In the genomic region with DNA sequence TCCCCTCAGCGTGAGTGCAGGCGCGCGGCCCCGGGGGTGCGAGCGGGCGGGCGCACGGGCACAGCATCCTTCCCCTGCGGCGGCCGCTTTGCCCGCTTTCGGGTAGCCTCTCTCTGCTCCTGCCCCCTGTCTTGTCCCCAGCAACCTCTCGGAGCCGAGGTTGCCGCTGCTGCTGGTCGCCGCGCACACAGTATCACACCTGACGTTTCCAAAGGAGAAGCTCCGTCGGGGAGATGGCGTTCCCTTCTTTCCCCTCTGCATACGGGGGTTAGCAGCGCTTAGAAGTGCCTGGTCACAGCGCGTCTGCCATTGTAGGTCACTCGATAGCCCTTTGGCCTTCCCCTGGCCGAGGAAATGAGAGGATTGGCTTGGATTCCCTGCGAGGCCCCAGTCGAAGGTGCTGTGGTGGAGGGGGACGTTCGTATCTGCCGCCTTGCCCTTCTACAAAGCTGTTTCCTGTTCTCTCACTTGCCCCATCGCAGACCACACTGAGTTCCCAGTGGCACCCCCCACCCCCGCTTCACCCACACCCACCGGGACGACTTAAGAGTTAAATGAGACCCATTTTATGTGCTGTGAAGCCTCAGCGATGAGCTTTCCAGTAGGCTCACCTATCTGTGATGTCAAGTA, we compare ENCODE assay signal across 8 mouse cellular contexts. TPM values are rescaled to one million over a fixed set of nuclear protein-coding genes. Genes with fewer than 3 reads are reported as not detected.
DNase-seq lines count a peak whose midpoint lies in the region; ATAC-seq and TF ChIP-seq lines count a peak whose summit lies in the region.

No protein-coding gene starts in this region.

- H3K9me3 ChIP-seq in kidney, embryonic 15.5 days (replicated peaks): no peaks in the 10 kb centered on the region
- H3K9me3 ChIP-seq in G1E (replicated peaks): no peaks in the 10 kb centered on the region
- no peaks in the 10 kb centered on the region for H3K9me3 ChIP-seq in embryonic facial prominence, embryonic 15.5 days (replicated peaks)
- no peaks in the 10 kb centered on the region for H3K9me3 ChIP-seq in limb, embryonic 10.5 days (replicated peaks)
- no peaks in the 10 kb centered on the region for H3K9me3 ChIP-seq in neural tube, embryonic 13.5 days

- H3K4me2 ChIP-seq in kidney, embryonic 15.5 days: peak overlapping the region; percentile 83
- peak overlapping the region; percentile 68 for H3K4me2 ChIP-seq in embryonic facial prominence, embryonic 15.5 days (replicated peaks)
- peak overlapping the region; percentile 96 for H3K4me2 ChIP-seq in neural tube, embryonic 13.5 days

- peaks cover 11% of the 10 kb centered on the region for H3K4me1 ChIP-seq in kidney, embryonic 15.5 days
- H3K4me1 ChIP-seq in G1E (ENCODE audit: insufficient read depth, low read depth, low read length): peaks cover 61% of the 10 kb centered on the region
- peaks cover 6% of the 10 kb centered on the region for H3K4me1 ChIP-seq in embryonic facial prominence, embryonic 15.5 days
- peaks cover 9% of the 10 kb centered on the region for H3K4me1 ChIP-seq in limb, embryonic 10.5 days
- peaks cover 9% of the 10 kb centered on the region for H3K4me1 ChIP-seq in neural tube, embryonic 13.5 days (replicated peaks)

- no peak for TF ChIP-seq CTCF in G1E (IDR thresholded peaks at IDR 0.05; ENCODE audit: low read depth, low read length)

- peak overlapping the region; percentile 98 for H3K4me3 ChIP-seq in kidney, embryonic 15.5 days (replicated peaks)
- peak overlapping the region; percentile 96 for H3K4me3 ChIP-seq in G1E (ENCODE audit: low read depth, low read length)
- H3K4me3 ChIP-seq in embryonic facial prominence, embryonic 15.5 days (replicated peaks): peak overlapping the region; percentile 98
- H3K4me3 ChIP-seq in limb, embryonic 10.5 days: peak overlapping the region; percentile 94
- peak overlapping the region; percentile 90 for H3K4me3 ChIP-seq in neural tube, embryonic 13.5 days

- ATAC-seq in kidney, embryonic 15.5 days (replicated peaks; ENCODE audit: low FRiP score): peak; percentile 81; the same call in 1 of the 2 replicates
- ATAC-seq in G1E (ENCODE audit: extremely low read depth, insufficient number of reproducible peaks, low FRiP score, poor library complexity, severe bottlenecking): no peak
- peak; percentile 74 for ATAC-seq in embryonic facial prominence, embryonic 15.5 days (ENCODE audit: insufficient number of reproducible peaks, low FRiP score, low TSS enrichment, low read depth)
- peak; percentile 85 for ATAC-seq in neural tube, embryonic 13.5 days (ENCODE audit: low read depth)

- H3K27me3 ChIP-seq in kidney, embryonic 15.5 days: no peaks in the 10 kb centered on the region
- H3K27me3 ChIP-seq in G1E (ENCODE audit: insufficient read depth, low read length): no peaks in the 10 kb centered on the region
- H3K27me3 ChIP-seq in embryonic facial prominence, embryonic 15.5 days: no peaks in the 10 kb centered on the region
- no peaks in the 10 kb centered on the region for H3K27me3 ChIP-seq in limb, embryonic 10.5 days (ENCODE audit: low read depth, poor library complexity, severe bottlenecking)
- no peaks in the 10 kb centered on the region for H3K27me3 ChIP-seq in neural tube, embryonic 13.5 days

- 1% methylated on average over 30 of the region's 41 CpGs for WGBS in kidney, embryonic 15.5 days
- under 1% methylated on average over 41 of the region's 41 CpGs for WGBS in embryonic facial prominence, embryonic 15.5 days
- under 1% methylated on average over 41 of the region's 41 CpGs for WGBS in limb, embryonic 10.5 days
- under 1% methylated on average over 41 of the region's 41 CpGs for WGBS in neural tube, embryonic 13.5 days

- peak overlapping the region; percentile 97 for H3K27ac ChIP-seq in kidney, embryonic 15.5 days
- H3K27ac ChIP-seq in embryonic facial prominence, embryonic 15.5 days (replicated peaks): peak overlapping the region; percentile 90
- H3K27ac ChIP-seq in limb, embryonic 10.5 days: peak overlapping the region; percentile 95
- H3K27ac ChIP-seq in neural tube, embryonic 13.5 days (replicated peaks): peak overlapping the region; percentile 93

- H3K9ac ChIP-seq in kidney, embryonic 15.5 days: peak overlapping the region; percentile 94
- peak overlapping the region; percentile 94 for H3K9ac ChIP-seq in embryonic facial prominence, embryonic 15.5 days
- peak overlapping the region; percentile 97 for H3K9ac ChIP-seq in neural tube, embryonic 13.5 days

- no peak for DNase-seq in kidney, adult 8-10 months
- DNase-seq in G1E (ENCODE audit: low spot score): no peak
- no peak for DNase-seq in limb, embryonic 10.5 days (ENCODE audit: low spot score)
- no peak for DNase-seq in cerebellum, adult 8-10 months
- DNase-seq in cerebellum, adult 11-12 months: no peak

- H3K36me3 ChIP-seq in kidney, embryonic 15.5 days: peaks cover 28% of the 10 kb centered on the region
- peaks cover 36% of the 10 kb centered on the region for H3K36me3 ChIP-seq in G1E (replicated peaks)
- H3K36me3 ChIP-seq in embryonic facial prominence, embryonic 15.5 days: peaks cover 26% of the 10 kb centered on the region
- peaks cover 26% of the 10 kb centered on the region for H3K36me3 ChIP-seq in limb, embryonic 10.5 days
- H3K36me3 ChIP-seq in neural tube, embryonic 13.5 days: peaks cover 23% of the 10 kb centered on the region

RNA-seq across cellular contexts. Expression of a gene that starts 0.5 kb away (rescaled TPM):
- 122 and 126 TPM in 2 replicates for polyA plus RNA-seq in kidney, embryonic 15.5 days (2015; fragmentation: Nextera tagmentation; extraction: Ambion mirVana)
- 82.7 and 101 TPM in 2 replicates for total RNA-seq in G1E (2014; fragmentation: Nextera tagmentation)
- total RNA-seq in G1E (2017): 155 and 182 TPM in 2 replicates
- 86.7 and 103 TPM in 2 replicates for polyA plus RNA-seq in G1E (2012)
- 108 and 110 TPM in 2 replicates for polyA plus RNA-seq in embryonic facial prominence, embryonic 15.5 days (2015; fragmentation: Nextera tagmentation; extraction: Ambion mirVana)
- polyA plus RNA-seq in limb, embryonic 10.5 days (2016; fragmentation: Nextera tagmentation; extraction: Ambion mirVana): 124 and 134 TPM in 2 replicates
- polyA plus RNA-seq in neural tube, embryonic 13.5 days (2015; fragmentation: Nextera tagmentation; extraction: Ambion mirVana): 127 and 131 TPM in 2 replicates

RNA-seq across cellular contexts. Expression of a gene that starts 46.2 kb away (rescaled TPM):
- 2.8 TPM in 2 replicates for polyA plus RNA-seq in kidney, embryonic 15.5 days (2015; fragmentation: Nextera tagmentation; extraction: Ambion mirVana)
- 4.2 and 4.8 TPM in 2 replicates for total RNA-seq in G1E (2014; fragmentation: Nextera tagmentation)
- 9.2 and 11.6 TPM in 2 replicates for total RNA-seq in G1E (2017)
- polyA plus RNA-seq in G1E (2012): 0.21 and 0.29 TPM in 2 replicates
- 2.4 and 2.5 TPM in 2 replicates for polyA plus RNA-seq in embryonic facial prominence, embryonic 15.5 days (2015; fragmentation: Nextera tagmentation; extraction: Ambion mirVana)
- polyA plus RNA-seq in limb, embryonic 10.5 days (2016; fragmentation: Nextera tagmentation; extraction: Ambion mirVana): 2.5 and 2.8 TPM in 2 replicates
- polyA plus RNA-seq in neural tube, embryonic 13.5 days (2015; fragmentation: Nextera tagmentation; extraction: Ambion mirVana): 2.3 and 3.7 TPM in 2 replicates

RNA-seq across cellular contexts. Expression of a gene that starts 46.3 kb away (rescaled TPM):
- polyA plus RNA-seq in kidney, embryonic 15.5 days (2015; fragmentation: Nextera tagmentation; extraction: Ambion mirVana): 73.7 and 76.0 TPM in 2 replicates
- total RNA-seq in G1E (2014; fragmentation: Nextera tagmentation) (26.2 and 35.4 TPM in 2 replicates), G1E (2017) (29.0 and 37.3 TPM in 2 replicates)
- polyA plus RNA-seq in G1E (2012): 28.1 and 29.3 TPM in 2 replicates
- 72.0 and 84.7 TPM in 2 replicates for polyA plus RNA-seq in embryonic facial prominence, embryonic 15.5 days (2015; fragmentation: Nextera tagmentation; extraction: Ambion mirVana)
- 108 and 127 TPM in 2 replicates for polyA plus RNA-seq in limb, embryonic 10.5 days (2016; fragmentation: Nextera tagmentation; extraction: Ambion mirVana)
- polyA plus RNA-seq in neural tube, embryonic 13.5 days (2015; fragmentation: Nextera tagmentation; extraction: Ambion mirVana): 75.5 and 94.0 TPM in 2 replicates

RNA-seq across cellular contexts. Expression of a gene that starts 56.0 kb away (rescaled TPM):
- 14.2 and 15.5 TPM in 2 replicates for polyA plus RNA-seq in kidney, embryonic 15.5 days (2015; fragmentation: Nextera tagmentation; extraction: Ambion mirVana)
- total RNA-seq in G1E (2014; fragmentation: Nextera tagmentation) (13.2 and 19.4 TPM in 2 replicates), G1E (2017) (13.5 and 16.3 TPM in 2 replicates)
- polyA plus RNA-seq in G1E (2012): 6.3 and 8.7 TPM in 2 replicates
- polyA plus RNA-seq in embryonic facial prominence, embryonic 15.5 days (2015; fragmentation: Nextera tagmentation; extraction: Ambion mirVana): 10.7 and 11.0 TPM in 2 replicates
- 16.2 and 21.4 TPM in 2 replicates for polyA plus RNA-seq in limb, embryonic 10.5 days (2016; fragmentation: Nextera tagmentation; extraction: Ambion mirVana)
- 12.4 and 13.0 TPM in 2 replicates for polyA plus RNA-seq in neural tube, embryonic 13.5 days (2015; fragmentation: Nextera tagmentation; extraction: Ambion mirVana)
